Mouse (Mus musculus): ENCODE data around the gene Adgrd1.

The Adgrd1 gene

GRCm38 (mm10) chr5:129161372-129162051 is 65.0 kb downstream of the Adgrd1 start:
- peak in 1 of 2 experiments; percentile 34 for DNase-seq

GRCm38 (mm10) chr5:129163416-129163815 is 66.9 kb downstream of the Adgrd1 start:
- DNase-seq, result no peak

- no peak for DNase-seq
Observed at GRCm38 (mm10) chr5:129164091-129164490, 67.5 kb downstream of the Adgrd1 start.

- DNase-seq, result no peak
Observed at GRCm38 (mm10) chr5:129164911-129165584, 68.5 kb downstream of the Adgrd1 start.

- DNase-seq, result no peak
Observed at GRCm38 (mm10) chr5:129165595-129165994, 69.0 kb downstream of the Adgrd1 start.

GRCm38 (mm10) chr5:129169090-129169489 is 72.5 kb downstream of the Adgrd1 start:
- DNase-seq, result no peak

- DNase-seq, result no peak
Observed at GRCm38 (mm10) chr5:129169567-129169966, 73.0 kb downstream of the Adgrd1 start.

GRCm38 (mm10) chr5:129172533-129172932 is 76.0 kb downstream of the Adgrd1 start:
- DNase-seq, result no peak

GRCm38 (mm10) chr5:129175925-129176324 is 79.4 kb downstream of the Adgrd1 start:
- no peak for DNase-seq

GRCm38 (mm10) chr5:129177697-129178511 is 81.4 kb downstream of the Adgrd1 start:
- DNase-seq, result peak; percentile 94 to 97

GRCm38 (mm10) chr5:129179356-129179755 is 82.8 kb downstream of the Adgrd1 start:
- DNase-seq, result peak; percentile 46 to 60

GRCm38 (mm10) chr5:129179995-129180714 is 83.6 kb downstream of the Adgrd1 start:
- DNase-seq, result no peak

- no peak for DNase-seq
Observed at GRCm38 (mm10) chr5:129180715-129181228, 84.2 kb downstream of the Adgrd1 start.

GRCm38 (mm10) chr5:129181450-129181849 is 84.9 kb downstream of the Adgrd1 start:
- no peak for DNase-seq

- no peak for DNase-seq
Observed at GRCm38 (mm10) chr5:129182554-129182953, 86.0 kb downstream of the Adgrd1 start.

- DNase-seq, result peak; percentile 22 to 73
Observed at GRCm38 (mm10) chr5:129186260-129186659, 89.7 kb downstream of the Adgrd1 start.

GRCm38 (mm10) chr5:129186926-129187325 is 90.4 kb downstream of the Adgrd1 start:
- no peak for DNase-seq

- DNase-seq, result peak; percentile 62 to 73
Observed at GRCm38 (mm10) chr5:129189071-129189470, 92.5 kb downstream of the Adgrd1 start.

- DNase-seq, result no peak
Observed at GRCm38 (mm10) chr5:129190077-129190476, 93.5 kb downstream of the Adgrd1 start.

- no peak for DNase-seq
Observed at GRCm38 (mm10) chr5:129196501-129196900, 100.0 kb downstream of the Adgrd1 start.

- DNase-seq, result no peak
Observed at GRCm38 (mm10) chr5:129196971-129197519, 100.5 kb downstream of the Adgrd1 start.

- DNase-seq, result no peak
Observed at GRCm38 (mm10) chr5:129200132-129200531, 103.6 kb downstream of the Adgrd1 start.
